Mouse (Mus musculus) liver, adult 2 months (tissue): ENCODE results near the gene Cad. TPM values are rescaled to one million over a fixed set of nuclear protein-coding genes. Genes with fewer than 3 reads are reported as not detected.
"Not testable (repeated sequence)": the region's sequence is repeated elsewhere in the genome, so short reads cannot be mapped to it uniquely, and the experiment has no call there.

Experiments
- DNase-seq: peaks from one replicate; pipeline ENCODE4 v3.0.0-alpha.2; 2011; ENCODE audit warnings: low read depth, low spot score; ENCODE audit errors: extremely low read depth
- H3K27ac ChIP-seq: fragments of 200-500 bp; replicated peaks from 2 replicates; pipeline ENCODE4 v1.5.1; 2012; ENCODE audit warnings: low read depth, mild to moderate bottlenecking, control low read depth, inconsistent platforms, low read length; ENCODE audit not compliant: insufficient read depth
- H3K27me3 ChIP-seq: fragments of 200-500 bp; 2 replicates; pipeline ENCODE4 v1.6.1; 2012; ENCODE audit warnings: mild to moderate bottlenecking, moderate library complexity, low read length, inconsistent platforms; ENCODE audit not compliant: control insufficient read depth, insufficient read depth
- H3K36me3 ChIP-seq: fragments of 200-500 bp; 2 replicates; pipeline ENCODE4 v1.6.1; 2012; ENCODE audit warnings: low read length, inconsistent platforms; ENCODE audit not compliant: control insufficient read depth, insufficient read depth
- H3K4me1 ChIP-seq: fragments of 200-500 bp; 2 replicates; pipeline ENCODE4 v1.6.1; 2011; ENCODE audit warnings: low read length; ENCODE audit not compliant: control insufficient read depth, insufficient read depth
- H3K4me3 ChIP-seq: fragments of 200-500 bp; 2 replicates; pipeline ENCODE4 v1.5.1; 2011; ENCODE audit warnings: low read depth, mild to moderate bottlenecking, control low read depth, low read length, moderate library complexity; ENCODE audit not compliant: insufficient read depth
- H3K79me2 ChIP-seq: fragments of 200-500 bp; 2 replicates; pipeline ENCODE4 v1.6.1; 2012; ENCODE audit warnings: inconsistent platforms, mild to moderate bottlenecking, low read length, moderate library complexity; ENCODE audit not compliant: control insufficient read depth, insufficient read depth
- H3K9ac ChIP-seq: fragments of 200-500 bp; 2 replicates; pipeline ENCODE4 v1.6.1; 2012; ENCODE audit warnings: low read depth, mild to moderate bottlenecking, control low read depth, inconsistent platforms, low read length
- CTCF ChIP-seq: fragments of 200-500 bp; IDR thresholded peaks from 2 replicates; pipeline ENCODE4 v1.5.1; 2011; ENCODE audit warnings: low read depth, low read length, control low read depth
- POLR2A ChIP-seq: fragments of 200-500 bp; IDR thresholded peaks from 2 replicates; pipeline ENCODE4 v1.6.1; 2011; ENCODE audit warnings: low read length, control low read depth; ENCODE audit not compliant: insufficient read depth; ENCODE audit errors: extremely low read depth
- WGBS: fragments of 180-500 bp; shearing (Covaris S2); methylation state at CpG from one replicate; pipeline ENCODE4 v1.1.7; 2018; 5-methylcytosine and 5-hydroxymethylcytosine counted together
- polyA plus RNA-seq: library from polyadenylated mRNA; depleted of rRNA; stranded (reverse); fragments of >200 nt; gene quantifications from 2 replicates; pipeline ENCODE4 v1.2.3, GENCODE M21; 2012
- total RNA-seq: library from RNA; depleted of rRNA; stranded (reverse); fragments of >200 nt; gene quantifications from 2 replicates; pipeline ENCODE4 v1.2.3, GENCODE M21; 2014

Gene Cad
- total and polyA plus RNA-seq, 2 experiments: 10.7 to 12.7 TPM

DNA sequence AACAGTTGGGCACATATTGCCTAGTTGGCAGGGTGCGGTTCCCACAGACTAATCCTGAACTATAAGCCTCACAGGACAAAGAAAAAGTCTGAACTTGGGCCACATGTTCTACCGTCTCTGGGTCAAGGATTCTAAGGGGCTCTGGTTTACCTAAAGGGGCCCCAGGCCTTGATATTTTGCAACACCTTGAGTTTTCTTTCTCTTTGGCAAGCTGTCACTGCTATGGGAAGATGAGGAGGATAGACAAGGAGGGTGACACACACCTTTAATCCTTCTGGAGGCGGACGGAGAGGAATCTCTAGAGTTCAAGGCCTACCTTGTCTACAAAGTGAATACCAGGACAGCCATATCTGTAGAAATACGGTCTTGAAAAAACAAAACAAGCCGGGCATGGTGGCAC lies 8.2 kb upstream of the Cad start:
- Histone ChIP-seq H3K79me2 (no peaks in the 10 kb centered on the region), H3K36me3 (peaks cover 4% of the 10 kb centered on the region; the same call in 1 of the 2 replicates), H3K27ac (no peak overlapping the region), H3K4me1 (peaks cover 2% of the 10 kb centered on the region), H3K9ac (no peak overlapping the region), H3K27me3 (no peaks in the 10 kb centered on the region), H3K4me3 (no peak overlapping the region)
- TF ChIP-seq CTCF: no peak
- TF ChIP-seq POLR2A: no peak
- WGBS: 94% methylated on average over 6 of the region's 6 CpGs
- DNase-seq: no peak

DNA sequence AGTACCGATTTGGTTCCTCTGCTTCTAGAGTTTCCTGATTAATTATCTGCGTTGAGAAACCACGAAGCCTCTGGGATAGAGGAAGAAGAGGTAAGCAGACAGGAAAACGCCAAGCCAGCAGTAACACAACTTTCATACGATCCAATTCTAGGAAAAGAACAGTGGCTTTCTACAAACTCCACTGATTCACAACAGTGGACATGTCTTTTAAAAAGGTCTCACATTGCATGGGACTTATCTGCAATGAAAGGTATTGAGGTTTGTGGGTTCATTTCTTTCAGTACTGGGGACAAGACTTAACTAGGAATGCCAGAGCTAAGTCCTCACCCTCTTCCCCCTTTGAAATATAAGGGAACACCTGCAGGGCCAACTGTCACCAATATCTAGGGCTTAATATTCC lies 7.5 kb upstream of the Cad start:
- TF ChIP-seq POLR2A (no peak), CTCF (no peak)
- no peak for DNase-seq
- 69% methylated on average over 5 of the region's 5 CpGs for WGBS
- Histone ChIP-seq H3K27me3 (no peaks in the 10 kb centered on the region), H3K79me2 (no peaks in the 10 kb centered on the region), H3K27ac (no peak overlapping the region), H3K4me1 (peaks cover 2% of the 10 kb centered on the region), H3K36me3 (peaks cover 4% of the 10 kb centered on the region; the same call in 1 of the 2 replicates), H3K4me3 (no peak overlapping the region), H3K9ac (no peak overlapping the region)

DNA sequence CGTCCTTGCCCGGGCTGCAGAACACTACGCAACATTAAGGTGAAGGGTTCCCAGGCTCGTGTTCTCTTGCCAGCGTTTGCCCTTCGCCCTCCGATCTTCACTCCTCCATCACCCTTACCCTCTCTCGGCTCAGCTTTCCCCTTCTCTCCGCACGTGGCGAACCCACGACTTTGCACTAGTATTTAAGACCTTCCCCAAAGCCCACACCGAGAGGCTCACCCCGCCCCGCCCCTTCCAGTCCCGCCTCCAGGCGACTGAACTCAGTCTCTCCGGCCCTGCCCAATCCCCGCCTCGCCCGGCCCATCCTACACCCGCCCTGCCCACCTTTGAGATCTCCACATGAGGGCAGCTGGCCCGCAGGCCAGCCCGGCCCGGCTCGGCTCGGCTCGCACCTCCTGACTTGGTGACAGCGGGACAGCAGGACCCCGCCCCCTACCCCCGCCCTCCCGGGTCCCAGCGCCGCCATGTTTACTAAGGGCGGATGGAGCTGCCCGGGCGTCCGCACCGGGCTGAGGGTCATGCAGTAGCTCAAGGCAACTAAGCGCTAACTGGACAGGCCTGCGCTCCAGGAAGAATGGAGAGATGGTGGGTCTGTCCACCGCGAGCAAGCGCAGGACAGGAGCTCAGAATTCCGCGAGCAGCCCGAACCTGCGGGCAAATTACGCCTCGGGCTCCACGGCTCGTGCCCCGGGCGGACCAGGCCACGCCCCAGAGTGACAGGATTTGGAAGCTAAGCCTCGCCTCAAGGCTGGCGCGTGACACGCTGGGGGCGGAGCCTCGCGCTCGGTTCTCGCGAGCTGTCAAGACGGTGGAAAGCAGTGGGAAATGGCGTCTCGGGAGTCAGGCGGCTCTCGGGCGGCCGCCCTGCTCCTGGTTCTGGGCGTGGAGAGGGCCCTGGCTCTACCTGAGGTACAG lies 6.5 kb upstream of the Cad start, which contains the start of gene Atraid:
Gene Atraid (plus strand): TSS at position 465 of the 915 bp plus-strand sequence.
- Histone ChIP-seq H3K4me3 (peak within 1 kb of the TSS; percentile 80), H3K79me2 (no peaks in the 10 kb centered on the region), H3K36me3 (peaks cover 3% of the 10 kb centered on the region; the same call in 1 of the 2 replicates), H3K27ac (peak within 1 kb of the TSS; percentile 96), H3K27me3 (no peaks in the 10 kb centered on the region), H3K9ac (peak within 1 kb of the TSS; percentile 87), H3K4me1 (peaks cover 2% of the 10 kb centered on the region)
- peak; percentile 92 for DNase-seq
- TF ChIP-seq POLR2A (peak; percentile 96), CTCF (0 out of 2 replicates have a peak, but pooled peaks have one; percentile 6)
- WGBS: under 1% methylated on average over 73 of the region's 73 CpGs

- H3K9ac ChIP-seq: peak within 1 kb of the TSS; percentile 87
- peaks cover 2% of the 10 kb centered on the region for H3K4me1 ChIP-seq
- H3K27me3 ChIP-seq: no peaks in the 10 kb centered on the region
- H3K27ac ChIP-seq: peak within 1 kb of the TSS; percentile 96
- peak; percentile 84 for DNase-seq
- H3K4me3 ChIP-seq: peak within 1 kb of the TSS; percentile 80
- no peaks in the 10 kb centered on the region for H3K79me2 ChIP-seq
- under 1% methylated on average over 23 of the region's 23 CpGs for WGBS
- no peak for TF ChIP-seq POLR2A
- peak; percentile 55; the same call in 1 of the 2 replicates for TF ChIP-seq CTCF
- H3K36me3 ChIP-seq: peaks cover 3% of the 10 kb centered on the region; the same call in 1 of the 2 replicates
These were observed 5.6 kb upstream of the Cad start, which contains the start of gene Slc5a6 for GRCm38 (mm10) chr5:31048763-31049641. Gene Slc5a6 (minus strand): TSS chr5:31048924.

GRCm38 (mm10) chr5:31050427-31050826 lies 4.2 kb upstream of the Cad start:
- peaks cover 3% of the 10 kb centered on the region; the same call in 1 of the 2 replicates for H3K36me3 ChIP-seq
- DNase-seq: no peak
- no peak overlapping the region for H3K4me3 ChIP-seq
- H3K27me3 ChIP-seq: no peaks in the 10 kb centered on the region
- TF ChIP-seq POLR2A (no peak), CTCF (no peak)
- H3K9ac ChIP-seq: no peak overlapping the region
- no peak overlapping the region for H3K27ac ChIP-seq
- peaks cover 9% of the 10 kb centered on the region for H3K4me1 ChIP-seq
- H3K79me2 ChIP-seq: no peaks in the 10 kb centered on the region

- not testable (repeated sequence) for H3K36me3 ChIP-seq, H3K79me2 ChIP-seq, H3K9ac ChIP-seq, H3K4me3 ChIP-seq, H3K4me1 ChIP-seq, DNase-seq, H3K27me3 ChIP-seq, H3K27ac ChIP-seq
- WGBS: 92% methylated on average over 4 of the region's 4 CpGs
These were observed 852 bp upstream of the Cad start for GRCm38 (mm10) chr5:31053728-31054127.
